Mouse (Mus musculus): ENCODE measurements around the gene Fbln5.

The Fbln5 gene

DNA sequence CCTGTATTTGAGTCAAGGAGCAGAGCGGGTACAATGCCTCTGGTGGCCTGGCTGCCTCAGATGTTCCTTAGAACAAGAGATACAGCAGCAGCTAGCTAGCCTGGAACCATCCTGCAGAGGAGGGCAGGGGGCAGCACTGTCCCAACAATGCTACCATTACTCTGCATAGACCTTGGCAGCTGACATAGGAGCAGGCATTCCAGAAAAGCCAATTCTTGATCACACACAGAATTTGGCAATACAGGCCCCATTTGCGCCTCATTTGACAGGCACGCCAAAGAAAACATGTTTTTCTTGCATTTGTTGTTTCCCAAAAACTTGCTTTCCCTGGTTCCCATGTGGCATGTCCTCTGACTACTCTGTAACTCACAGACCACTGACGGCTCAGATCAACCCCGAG is 56.8 kb downstream of the Fbln5 start:
- no peak for DNase-seq (ENCODE audit: low read depth, low spot score)

DNA sequence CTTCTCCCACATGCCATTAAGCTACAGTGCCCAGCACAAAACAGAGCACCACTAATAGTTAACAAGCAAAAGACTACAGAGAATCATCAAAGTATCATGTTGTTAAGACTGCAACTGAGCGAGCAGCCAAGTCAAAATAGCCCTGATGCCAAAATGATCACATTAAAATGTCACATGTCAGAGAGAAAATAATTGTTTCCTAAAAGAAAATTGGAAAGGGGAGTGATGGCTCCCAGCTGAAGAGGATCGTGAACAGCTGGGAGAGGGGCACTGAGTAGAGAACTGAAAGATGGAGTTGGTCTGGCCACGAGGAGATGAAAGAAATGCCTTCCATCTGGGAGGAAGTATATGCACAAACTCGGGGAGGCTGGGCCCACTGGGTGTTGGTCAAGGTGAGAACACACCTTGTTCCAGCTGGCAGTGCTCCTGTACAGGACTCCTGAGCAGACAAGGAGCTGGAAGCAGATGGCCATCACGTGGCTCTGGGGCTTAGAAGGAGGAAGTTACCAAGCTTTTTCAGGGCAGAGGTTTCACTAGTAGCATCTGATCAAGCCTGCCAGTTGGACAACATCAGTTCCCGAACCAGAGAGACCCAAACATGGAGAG is 59.3 kb downstream of the Fbln5 start:
- no peak for DNase-seq (ENCODE audit: low read depth, low spot score)

DNA sequence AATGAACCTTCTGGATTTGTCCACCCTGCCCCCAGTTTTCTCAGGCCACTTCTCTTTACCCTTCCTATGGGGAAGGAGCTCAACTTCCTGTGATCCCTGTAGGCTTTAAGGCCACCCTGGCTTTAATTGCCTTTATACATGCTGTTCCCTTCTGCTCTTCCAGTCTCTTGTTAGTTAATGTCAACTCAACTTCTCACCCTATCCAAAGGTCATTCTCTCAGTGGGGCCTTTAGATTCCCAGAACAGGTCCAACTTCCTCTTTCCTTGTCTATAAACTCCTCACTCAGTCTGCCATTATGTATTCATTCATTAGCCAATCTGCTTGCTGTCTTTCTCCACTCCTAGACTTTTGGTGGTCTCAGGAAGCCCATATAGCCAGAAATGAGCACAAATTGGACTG is 60.2 kb downstream of the Fbln5 start:
- DNase-seq (ENCODE audit: low read depth, low spot score) = no peak

DNA sequence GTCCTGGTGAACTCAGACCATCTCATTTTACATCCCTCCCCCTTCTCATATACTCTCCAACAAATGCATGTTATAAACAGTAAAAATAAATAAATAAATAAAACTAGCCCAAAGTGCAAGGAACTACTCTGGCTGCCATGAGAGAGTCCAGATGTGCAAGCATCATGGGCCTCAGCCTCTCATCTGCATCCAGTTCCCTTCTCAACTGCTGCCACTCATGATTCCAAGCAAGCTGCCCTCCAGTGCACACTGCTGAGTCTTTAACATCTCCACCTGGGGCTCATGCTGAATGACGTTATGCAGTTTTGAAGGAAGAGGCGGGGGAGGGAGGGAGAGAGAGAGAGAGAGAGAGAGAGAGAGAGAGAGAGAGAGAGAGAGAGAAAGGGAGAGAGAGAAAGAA is 76.5 kb downstream of the Fbln5 start:
- no peak for DNase-seq (ENCODE audit: low read depth, low spot score)

DNA sequence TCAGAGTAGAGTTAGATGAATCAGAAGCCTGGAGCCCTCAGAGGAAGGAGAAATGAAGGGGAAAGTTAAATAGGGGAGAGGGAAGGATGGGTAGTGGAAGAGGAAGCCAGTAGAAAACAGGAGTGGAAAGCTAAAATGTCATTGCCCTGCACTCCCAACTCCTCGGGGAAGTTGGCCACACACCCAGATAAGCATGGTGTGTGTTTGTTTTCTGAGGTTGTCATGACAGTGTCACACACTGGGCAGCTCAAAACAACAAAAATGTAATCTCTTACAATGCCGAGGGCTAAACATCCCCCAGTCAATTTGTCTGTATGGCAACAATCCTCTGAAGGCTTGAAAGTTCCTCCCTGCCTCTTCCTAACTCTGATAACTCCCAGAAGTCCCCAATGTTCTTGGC is 78.4 kb downstream of the Fbln5 start:
- DNase-seq (ENCODE audit: low read depth, low spot score) = no peak

DNA sequence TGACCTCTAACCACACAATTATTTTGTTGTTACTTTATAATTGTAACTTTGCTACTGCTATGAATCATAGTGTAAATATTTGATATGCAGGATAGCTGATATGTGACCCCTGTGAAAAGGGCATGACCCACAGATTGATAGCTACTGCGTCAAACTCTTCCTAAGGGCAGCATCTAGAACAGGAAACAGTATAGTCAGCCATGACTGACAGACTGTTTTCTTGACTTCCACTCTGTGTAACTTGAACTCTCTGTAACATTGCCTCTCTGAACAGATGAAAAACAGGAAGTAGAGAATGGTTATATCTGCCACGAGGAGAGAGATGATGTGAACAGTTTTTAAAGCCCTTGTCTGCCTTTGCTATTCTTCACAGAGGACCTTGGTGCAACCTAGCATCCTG is 78.8 kb downstream of the Fbln5 start:
- no peak for DNase-seq (ENCODE audit: low read depth, low spot score)

DNA sequence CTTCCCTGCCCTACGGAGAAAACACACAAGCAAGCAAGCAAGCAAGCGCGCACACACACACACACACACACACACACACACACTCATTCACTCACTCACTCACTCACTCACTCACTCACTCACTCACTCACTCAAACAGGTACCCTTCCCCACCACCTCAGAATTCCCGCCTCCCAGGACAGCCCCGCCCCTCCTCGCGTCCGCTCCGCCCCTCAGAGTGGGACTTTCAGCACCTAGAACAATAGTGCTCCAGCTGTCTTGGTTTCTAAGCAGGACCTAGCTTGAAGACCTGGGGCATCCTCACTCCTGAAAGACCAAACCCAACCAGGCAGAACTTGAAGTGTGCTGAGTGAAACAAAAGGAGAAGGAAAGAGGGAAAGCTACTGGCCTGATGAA is 100.1 kb downstream of the Fbln5 start:
- no peak for DNase-seq (ENCODE audit: low read depth, low spot score)

DNA sequence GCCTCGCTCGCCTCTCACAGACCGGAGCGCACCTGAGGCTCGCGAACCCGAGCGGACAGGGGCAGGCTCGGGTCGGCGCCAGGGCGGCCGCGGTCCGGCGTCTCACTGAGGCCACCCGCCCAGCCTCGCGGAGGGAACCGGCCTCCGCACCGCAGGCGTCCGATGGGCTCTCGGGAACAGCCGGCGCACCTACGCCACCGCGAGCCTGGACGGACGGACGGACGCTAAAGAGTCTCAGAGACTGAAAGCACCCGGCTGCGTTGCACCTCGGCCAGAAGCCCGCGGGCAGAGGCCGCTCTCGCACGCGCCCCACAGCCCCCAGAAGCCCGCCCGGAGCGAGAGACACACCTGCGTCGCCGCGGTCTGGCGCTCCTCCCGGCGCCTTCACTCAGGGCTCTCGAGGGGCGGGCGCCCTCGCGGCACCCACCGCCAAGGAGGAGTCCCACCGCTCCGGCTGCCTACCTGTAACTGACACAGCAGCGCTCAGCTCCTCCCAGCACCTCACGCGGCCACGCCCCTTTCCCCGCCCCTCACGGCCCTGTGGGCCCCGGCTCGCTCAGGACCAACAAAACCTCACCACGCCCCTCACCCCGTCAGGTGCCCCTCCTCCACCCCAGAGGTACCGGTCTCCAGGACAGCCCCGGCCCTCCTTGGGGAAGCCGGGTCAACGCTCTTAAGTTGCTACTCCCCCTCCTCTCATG is 100.7 kb downstream of the Fbln5 start, which contains the start of gene Tc2n:
TSS of gene Tc2n (minus strand) at position 470 of the 701 bp plus-strand sequence.
- peak; percentile 39 for DNase-seq (ENCODE audit: low read depth, low spot score)

DNA sequence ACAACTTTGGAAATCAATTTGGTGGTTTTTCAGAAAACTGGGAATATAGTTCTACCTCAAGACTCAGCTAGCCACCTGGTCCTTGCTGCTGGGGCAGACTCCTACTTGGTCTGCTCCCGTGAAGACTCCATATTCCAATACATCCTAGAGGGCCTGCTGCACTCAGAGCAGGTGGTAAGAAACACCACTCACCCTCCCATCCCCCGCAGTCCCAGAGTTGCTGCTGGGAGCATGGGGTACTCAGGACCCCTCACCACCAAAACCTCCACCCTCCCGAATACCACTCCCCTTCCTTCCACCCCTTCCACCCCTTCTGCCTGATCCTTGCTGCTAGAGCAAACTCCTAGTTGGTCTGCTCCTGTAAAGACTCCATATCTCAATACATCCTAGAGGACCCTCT is 119.7 kb downstream of the Fbln5 start:
- DNase-seq (ENCODE audit: low read depth, low spot score) = no peak
